Mouse (Mus musculus) lung, adult 2 months (tissue): Measurements from ENCODE around the gene Bhlhe41.

Source experiments
- CTCF ChIP-seq: fragments of 200-500 bp; IDR thresholded peaks from 2 replicates; pipeline ENCODE4 v1.5.1; 2011; ENCODE audit warnings: mild to moderate bottlenecking, low read length, control low read depth; ENCODE audit not compliant: insufficient read depth
- POLR2A ChIP-seq: fragments of 200-500 bp; IDR thresholded peaks from 2 replicates; pipeline ENCODE4 v1.6.1; 2011; ENCODE audit warnings: low read depth, mild to moderate bottlenecking, control low read depth, low read length, borderline replicate concordance; ENCODE audit errors: extremely low read depth

GRCm38 (mm10) chr6:145887719-145888118 lies 22.4 kb upstream of the Bhlhe41 start:
- TF ChIP-seq POLR2A (no peak), CTCF (no peak)
